Mouse (Mus musculus) myocyte (in vitro differentiated cells): ENCODE data around the gene Gm20388. TPM values are rescaled to one million over a fixed set of nuclear protein-coding genes. Genes with fewer than 3 reads are reported as not detected.

ENCODE experiments used
- H3K27me3 ChIP-seq: one replicate; pipeline ENCODE4 v1.6.1; 2011; ENCODE audit not compliant: control insufficient read depth, insufficient read depth, insufficient read length
- H3K36me3 ChIP-seq: one replicate; pipeline ENCODE4 v1.6.1; 2011; ENCODE audit not compliant: control insufficient read depth, insufficient read depth
- H3K4me2 ChIP-seq: one replicate; pipeline ENCODE4 v1.6.1; 2011; ENCODE audit warnings: low read depth, control low read depth
- H3K4me3 ChIP-seq: one replicate; pipeline ENCODE4 v1.5.1; 2011; ENCODE audit warnings: mild to moderate bottlenecking, control low read depth, moderate library complexity
- H3K79me2 ChIP-seq: one replicate; pipeline ENCODE4 v1.6.1; 2011; ENCODE audit not compliant: control insufficient read depth, insufficient read depth
- H3ac ChIP-seq: one replicate; pipeline ENCODE4 v1.6.1; 2011; ENCODE audit not compliant: control insufficient read depth, insufficient read length
- CEBPB ChIP-seq: IDR thresholded peaks from 2 replicates; pipeline ENCODE4 v1.6.1; 2011; ENCODE audit warnings: mild to moderate bottlenecking, moderate library complexity; ENCODE audit not compliant: poor library complexity, insufficient read depth, severe bottlenecking
- E2F4 ChIP-seq: IDR thresholded peaks from one replicate; pipeline ENCODE4 v1.6.1; 2011; ENCODE audit warnings: mild to moderate bottlenecking, control low read depth, moderate library complexity; ENCODE audit not compliant: insufficient read depth
- MAX ChIP-seq: IDR thresholded peaks from one replicate; pipeline ENCODE4 v1.6.1; 2011; ENCODE audit warnings: low read depth, mild to moderate bottlenecking, control low read depth
- MYOD1 ChIP-seq, 3 experiments: IDR thresholded peaks; one replicate each; pipeline ENCODE4 v1.6.1; 2011; ENCODE audit warnings: control low read depth in 2 of 3, low read depth in 2 of 3, mild to moderate bottlenecking in 2 of 3, moderate library complexity in 1 of 3; ENCODE audit not compliant: insufficient read length in 2 of 3, control insufficient read depth in 1 of 3
- MYOG ChIP-seq, 3 experiments: IDR thresholded peaks; one replicate each; pipeline ENCODE4 v1.6.1; 2011; ENCODE audit warnings: control low read depth in 2 of 3, low read depth in 2 of 3, mild to moderate bottlenecking in 2 of 3; ENCODE audit not compliant: insufficient read length in 2 of 3, control insufficient read depth in 1 of 3, insufficient read depth in 1 of 3
- POLR2A ChIP-seq: IDR thresholded peaks from one replicate; pipeline ENCODE4 v1.6.1; 2011; ENCODE audit warnings: low read depth, mild to moderate bottlenecking, control low read depth, moderate library complexity; ENCODE audit not compliant: insufficient read length
- POLR2AphosphoS2 ChIP-seq: IDR thresholded peaks from one replicate; pipeline ENCODE4 v1.6.1; 2011; ENCODE audit warnings: low read depth, control low read depth; ENCODE audit not compliant: insufficient read length
- REST ChIP-seq: IDR thresholded peaks from one replicate; pipeline ENCODE4 v1.6.1; 2011; ENCODE audit warnings: mild to moderate bottlenecking, control low read depth, moderate library complexity; ENCODE audit not compliant: insufficient read depth, insufficient read length
- SRF ChIP-seq: IDR thresholded peaks from one replicate; pipeline ENCODE4 v1.6.1; 2011; ENCODE audit warnings: low read depth; ENCODE audit not compliant: control insufficient read depth, insufficient read length
- TCF12 ChIP-seq: IDR thresholded peaks from one replicate; pipeline ENCODE4 v1.6.1; 2011; ENCODE audit warnings: mild to moderate bottlenecking, control low read depth; ENCODE audit not compliant: poor library complexity, insufficient read depth, severe bottlenecking
- TCF3 ChIP-seq: IDR thresholded peaks from one replicate; pipeline ENCODE4 v1.6.1; 2011; ENCODE audit warnings: low read depth, control low read depth; ENCODE audit not compliant: insufficient read length
- USF1 ChIP-seq: IDR thresholded peaks from one replicate; pipeline ENCODE4 v1.6.1; 2011; ENCODE audit warnings: low read depth, mild to moderate bottlenecking, control low read depth, moderate library complexity
- polyA plus RNA-seq: library from polyadenylated mRNA; unstranded; fragments of >200 nt; fragmentation: generic; extraction: Trizol; gene quantifications from one replicate; pipeline ENCODE4 v1.2.1, GENCODE M21; 2012; ENCODE audit warnings: missing spikeins

Gm20388 gene
- polyA plus RNA-seq, 1 experiment = 15.3 TPM

DNA sequence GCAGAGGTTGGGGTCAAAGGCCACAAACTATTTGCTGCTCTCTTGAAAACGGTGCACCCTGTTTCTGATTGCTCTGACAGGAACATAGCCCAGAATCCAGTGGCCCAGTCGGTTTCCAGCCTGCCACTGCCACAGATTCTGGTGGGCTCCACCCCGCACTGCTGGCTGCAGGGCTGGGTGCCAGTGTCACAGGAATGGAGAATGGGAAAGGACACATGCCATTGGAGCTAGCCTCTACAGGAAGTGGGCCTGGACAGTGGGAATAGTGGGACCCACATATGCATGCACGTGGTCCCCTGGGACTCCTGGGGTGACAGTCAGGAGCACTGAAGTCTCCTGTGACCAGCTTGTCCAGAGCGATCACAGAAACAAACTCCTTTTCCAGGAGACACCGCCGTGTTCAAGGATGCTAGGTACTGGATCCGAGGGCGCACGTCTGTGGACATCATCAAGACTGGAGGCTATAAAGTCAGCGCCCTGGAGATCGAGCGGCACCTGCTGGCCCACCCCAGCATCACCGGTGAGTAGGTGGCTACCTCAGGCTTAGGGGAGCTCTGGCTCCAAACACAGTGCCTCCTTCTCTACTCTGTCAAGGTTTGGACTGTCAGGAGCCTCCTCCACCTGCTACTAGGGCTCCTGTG is 2902.1 kb downstream of the Gm20388 start:
- TF ChIP-seq POLR2AphosphoS2 = no peak
- no peak for TF ChIP-seq TCF12
- no peak for TF ChIP-seq TCF3
- TF ChIP-seq CEBPB = no peak
- TF ChIP-seq POLR2A = no peak
- TF ChIP-seq MAX = no peak
- no peak for TF ChIP-seq MYOG (IDR thresholded peaks at IDR 0.05; ENCODE audit: control insufficient read depth in 1 of 3, insufficient read depth in 1 of 3, insufficient read length in 2 of 3, low read depth in 2 of 3)
- TF ChIP-seq E2F4 = no peak
- no peak for TF ChIP-seq REST
- no peak for TF ChIP-seq MYOD1 (IDR thresholded peaks at IDR 0.05; ENCODE audit: control insufficient read depth in 1 of 3, insufficient read length in 2 of 3, low read depth in 2 of 3)
- no peak for TF ChIP-seq SRF
- TF ChIP-seq USF1 = no peak
- no peak overlapping the region for H3K4me2 ChIP-seq
- no peaks in the 10 kb centered on the region for H3K79me2 ChIP-seq
- H3K4me3 ChIP-seq = no peak overlapping the region
- no peaks in the 10 kb centered on the region for H3K36me3 ChIP-seq
- H3ac ChIP-seq = no peak overlapping the region
- H3K27me3 ChIP-seq = peaks cover 56% of the 10 kb centered on the region

DNA sequence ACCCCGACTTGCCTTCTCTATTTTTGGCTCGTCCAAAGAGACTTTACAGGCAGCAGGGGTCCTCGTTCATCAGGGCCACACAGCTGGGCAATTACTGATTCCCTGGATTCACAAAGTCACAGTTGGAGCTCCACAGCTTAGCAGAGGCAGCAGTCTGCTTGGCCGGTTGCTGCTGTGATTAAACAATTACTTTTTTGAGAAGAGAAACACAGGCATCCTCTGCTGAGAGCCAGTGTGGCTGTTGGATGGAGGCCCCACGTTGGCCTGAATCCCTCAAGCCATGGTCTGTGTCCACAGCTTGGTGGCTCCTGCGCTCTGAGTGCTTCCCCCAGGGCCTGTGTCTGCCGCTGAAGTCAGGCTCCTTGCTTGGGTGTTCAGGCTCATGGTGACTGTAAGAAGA is 2904.0 kb downstream of the Gm20388 start:
- H3K27me3 ChIP-seq = peaks cover 59% of the 10 kb centered on the region
- no peak overlapping the region for H3K4me3 ChIP-seq
- H3K79me2 ChIP-seq = no peaks in the 10 kb centered on the region
- H3K4me2 ChIP-seq = no peak overlapping the region
- H3ac ChIP-seq = no peak overlapping the region
- no peaks in the 10 kb centered on the region for H3K36me3 ChIP-seq
- TF ChIP-seq TCF3 = no peak
- TF ChIP-seq TCF12 = no peak
- no peak for TF ChIP-seq MYOD1 (IDR thresholded peaks at IDR 0.05; ENCODE audit: control insufficient read depth in 1 of 3, insufficient read length in 2 of 3, low read depth in 2 of 3)
- TF ChIP-seq SRF = no peak
- TF ChIP-seq USF1 = no peak
- no peak for TF ChIP-seq E2F4
- no peak for TF ChIP-seq POLR2A
- TF ChIP-seq MYOG (IDR thresholded peaks at IDR 0.05; ENCODE audit: control insufficient read depth in 1 of 3, insufficient read depth in 1 of 3, insufficient read length in 2 of 3, low read depth in 2 of 3) = no peak
- TF ChIP-seq POLR2AphosphoS2 = no peak
- no peak for TF ChIP-seq CEBPB
- no peak for TF ChIP-seq REST
- no peak for TF ChIP-seq MAX

DNA sequence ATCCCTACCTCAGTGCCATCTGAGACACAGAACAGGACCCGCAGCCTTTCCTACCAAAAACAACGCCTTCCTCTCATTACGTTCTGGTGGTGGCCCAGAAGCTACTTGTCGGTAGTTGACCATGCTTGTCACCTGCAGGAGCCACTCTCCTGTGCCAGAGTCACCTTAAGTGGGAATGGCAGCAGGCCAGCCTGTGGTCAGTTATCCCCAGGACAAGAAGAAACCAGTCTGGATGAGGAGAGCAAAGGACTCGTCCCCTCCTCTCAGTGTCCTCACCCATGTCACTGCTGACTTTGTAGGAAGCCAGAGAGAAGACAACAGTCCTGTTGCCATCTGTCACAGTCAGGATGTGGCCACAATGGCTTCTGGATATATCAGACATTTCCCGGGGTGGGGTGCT is 2906.3 kb downstream of the Gm20388 start:
- no peak for TF ChIP-seq POLR2AphosphoS2
- Histone ChIP-seq H3K79me2 (no peaks in the 10 kb centered on the region), H3ac (no peak overlapping the region), H3K36me3 (no peaks in the 10 kb centered on the region), H3K4me3 (no peak overlapping the region), H3K4me2 (no peak overlapping the region), H3K27me3 (peaks cover 45% of the 10 kb centered on the region)

DNA sequence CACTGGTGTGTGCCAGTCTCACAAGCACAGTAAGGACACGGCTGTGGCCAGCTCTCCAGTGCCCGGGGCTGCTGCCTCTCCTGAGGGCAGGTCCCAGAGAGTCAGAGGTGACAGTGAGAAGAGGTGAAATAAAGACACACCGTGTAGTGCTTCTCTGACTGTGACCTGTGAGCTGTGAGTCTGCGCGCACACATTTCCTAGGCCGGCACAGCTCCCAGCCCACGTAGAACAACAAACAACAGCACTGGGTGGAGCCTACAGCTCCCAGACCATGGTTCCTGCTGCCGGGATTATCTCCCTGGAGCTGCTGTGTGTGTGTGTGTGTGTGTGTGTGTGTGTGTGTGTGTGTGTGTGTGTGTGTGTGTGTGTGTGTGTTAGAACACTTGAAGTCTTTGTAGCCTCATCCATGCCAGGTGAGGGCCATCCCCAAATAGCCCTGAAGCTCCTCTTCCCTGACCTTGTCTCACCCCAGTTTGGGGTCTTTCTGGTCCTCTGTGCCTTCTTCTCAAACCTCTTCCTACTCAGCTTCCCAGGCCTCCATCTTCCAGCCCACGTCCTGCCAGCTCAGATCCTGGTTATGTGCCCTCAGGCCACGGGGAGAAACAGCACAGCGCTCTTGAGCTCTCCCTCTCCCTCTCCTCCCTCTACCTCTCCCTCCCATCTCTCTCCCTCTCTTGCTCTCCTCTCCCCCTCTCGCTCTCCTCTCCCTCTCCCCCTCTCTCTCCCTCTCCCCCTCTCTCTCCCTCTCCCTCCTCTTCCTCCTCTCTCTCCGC is 2907.3 kb downstream of the Gm20388 start:
- Histone ChIP-seq H3K4me3 (no peak overlapping the region), H3ac (no peak overlapping the region), H3K27me3 (peaks cover 42% of the 10 kb centered on the region), H3K36me3 (no peaks in the 10 kb centered on the region), H3K4me2 (no peak overlapping the region), H3K79me2 (no peaks in the 10 kb centered on the region)
- TF ChIP-seq SRF = no peak
- no peak for TF ChIP-seq MYOD1 (IDR thresholded peaks at IDR 0.05; ENCODE audit: control insufficient read depth in 1 of 3, insufficient read length in 2 of 3, low read depth in 2 of 3)
- no peak for TF ChIP-seq REST
- TF ChIP-seq MYOG (IDR thresholded peaks at IDR 0.05; ENCODE audit: control insufficient read depth in 1 of 3, insufficient read depth in 1 of 3, insufficient read length in 2 of 3, low read depth in 2 of 3) = no peak
- TF ChIP-seq POLR2AphosphoS2 = no peak
- TF ChIP-seq TCF3 = no peak
- no peak for TF ChIP-seq E2F4
- TF ChIP-seq MAX = no peak
- no peak for TF ChIP-seq TCF12
- no peak for TF ChIP-seq POLR2A
- no peak for TF ChIP-seq CEBPB
- no peak for TF ChIP-seq USF1

DNA sequence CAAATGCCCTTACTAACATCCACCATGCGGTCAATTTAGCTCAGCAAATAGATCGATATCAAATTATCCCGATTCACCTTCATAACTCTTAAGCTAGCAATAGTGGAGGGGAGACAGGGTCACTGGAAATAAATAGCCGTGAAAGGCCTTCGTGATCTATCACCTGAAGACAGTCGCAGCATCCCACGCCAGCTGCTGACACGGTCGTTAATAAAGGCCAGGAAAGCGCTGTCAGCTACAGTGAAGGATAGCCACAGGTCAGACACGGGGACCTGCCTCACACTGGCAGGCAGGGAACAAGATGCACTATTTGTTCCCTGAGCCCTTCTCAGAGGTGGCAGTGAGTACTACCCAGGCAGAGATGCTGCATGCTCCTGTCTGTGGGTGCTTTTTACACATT is 2909.1 kb downstream of the Gm20388 start:
- Histone ChIP-seq H3K36me3 (no peaks in the 10 kb centered on the region), H3K79me2 (no peaks in the 10 kb centered on the region), H3K4me2 (no peak overlapping the region), H3K4me3 (no peak overlapping the region), H3K27me3 (peaks cover 34% of the 10 kb centered on the region), H3ac (no peak overlapping the region)
- no peak for TF ChIP-seq E2F4
- TF ChIP-seq POLR2AphosphoS2 = no peak
- no peak for TF ChIP-seq SRF
- no peak for TF ChIP-seq USF1
- TF ChIP-seq CEBPB = no peak
- no peak for TF ChIP-seq REST
- no peak for TF ChIP-seq POLR2A
- no peak for TF ChIP-seq TCF3
- no peak for TF ChIP-seq MYOD1 (IDR thresholded peaks at IDR 0.05; ENCODE audit: control insufficient read depth in 1 of 3, insufficient read length in 2 of 3, low read depth in 2 of 3)
- no peak for TF ChIP-seq MAX
- no peak for TF ChIP-seq TCF12
- no peak for TF ChIP-seq MYOG (IDR thresholded peaks at IDR 0.05; ENCODE audit: control insufficient read depth in 1 of 3, insufficient read depth in 1 of 3, insufficient read length in 2 of 3, low read depth in 2 of 3)
